Mouse (Mus musculus) kidney, postnatal 36 days (tissue): Measurements from ENCODE around the gene Rab14.

ENCODE experiments used
- DNase-seq, 2 experiments: peaks; one replicate each; pipeline ENCODE4 v3.0.0; 2021 to 2022; ENCODE audit warnings: mixed read lengths in 2 of 2

The Rab14 gene

DNA sequence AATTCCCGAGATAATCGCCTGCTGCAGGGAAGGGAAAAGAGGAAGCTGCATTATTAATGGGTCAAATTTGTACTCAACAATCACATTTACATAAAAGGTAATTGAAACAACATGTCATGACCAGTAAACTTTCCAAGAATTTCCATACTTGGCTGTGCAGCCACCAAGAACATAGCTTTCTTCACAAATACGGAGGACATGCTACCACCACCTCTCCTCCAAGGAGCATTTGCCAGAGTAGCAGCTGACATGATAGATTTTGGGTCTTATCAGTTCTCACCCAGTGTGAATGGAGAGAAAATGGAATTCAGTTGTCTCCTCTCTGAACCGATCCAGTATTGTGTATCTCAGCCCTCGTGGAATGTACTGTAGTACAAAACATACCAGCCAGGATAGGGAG lies 1.4 kb downstream of the Rab14 start:
- DNase-seq: no peak

DNA sequence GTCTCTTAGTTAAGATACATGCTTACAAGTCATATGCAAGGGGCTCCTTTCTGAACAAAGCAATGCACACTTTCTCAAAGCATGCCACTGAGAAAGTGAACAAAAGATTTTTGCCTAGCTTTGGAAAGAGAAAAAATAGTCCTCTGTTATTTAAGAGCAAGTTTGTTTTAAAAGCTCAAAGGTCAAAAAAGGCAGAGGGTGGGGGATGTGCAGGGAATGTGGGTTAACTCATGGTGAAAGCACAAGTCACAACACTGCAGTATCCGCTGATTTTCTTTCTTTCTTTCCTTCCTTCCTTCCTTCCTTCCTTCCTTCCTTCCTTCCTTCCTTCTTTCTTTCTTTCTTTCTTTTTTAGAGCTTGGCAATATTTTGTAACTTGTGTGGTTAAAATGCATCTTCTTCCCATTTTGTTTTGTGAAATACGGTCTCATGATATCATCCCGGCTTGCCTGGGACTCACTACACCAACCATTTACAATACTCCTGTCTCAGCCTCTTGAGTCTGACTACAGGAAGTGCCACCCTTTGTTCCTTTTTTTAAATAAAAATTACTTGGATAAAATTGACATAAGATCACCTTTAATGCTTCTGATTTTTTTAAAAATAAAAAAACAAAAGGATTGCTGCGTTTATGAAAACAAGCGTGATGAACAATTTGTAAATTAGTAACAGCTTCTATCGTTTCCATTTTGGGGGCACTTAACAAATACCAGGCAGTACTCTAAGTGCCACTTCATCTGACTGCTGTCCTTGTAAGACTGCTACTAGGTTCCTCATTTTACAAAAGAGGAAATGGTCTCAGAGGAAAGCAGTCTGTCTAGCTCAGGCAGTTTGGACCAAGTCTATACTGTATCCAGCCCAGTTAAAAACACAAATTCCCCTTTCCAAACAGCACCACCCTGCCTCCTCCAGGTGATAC lies 5.0 kb downstream of the Rab14 start:
- peak; percentile 71 to 83 for DNase-seq

DNA sequence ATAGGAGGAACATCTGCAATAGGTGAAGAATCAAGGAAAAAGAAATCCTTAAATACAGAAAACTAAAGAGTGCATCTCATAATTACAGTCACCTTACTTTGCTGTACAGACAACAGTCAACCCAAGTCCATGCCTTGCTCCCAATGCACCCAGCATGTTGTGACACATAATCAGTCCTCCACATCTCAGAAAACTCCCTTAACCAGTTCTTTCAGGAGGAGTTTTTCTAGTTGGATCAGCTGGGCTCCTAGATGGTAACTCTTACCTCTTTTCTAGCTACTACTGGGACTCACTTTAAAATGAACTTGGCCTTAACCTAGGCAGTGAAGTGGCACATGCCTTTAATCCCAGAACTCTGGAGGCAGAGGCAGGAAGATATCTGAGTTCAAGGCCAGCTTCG lies 6.9 kb downstream of the Rab14 start:
- DNase-seq: no peak

DNA sequence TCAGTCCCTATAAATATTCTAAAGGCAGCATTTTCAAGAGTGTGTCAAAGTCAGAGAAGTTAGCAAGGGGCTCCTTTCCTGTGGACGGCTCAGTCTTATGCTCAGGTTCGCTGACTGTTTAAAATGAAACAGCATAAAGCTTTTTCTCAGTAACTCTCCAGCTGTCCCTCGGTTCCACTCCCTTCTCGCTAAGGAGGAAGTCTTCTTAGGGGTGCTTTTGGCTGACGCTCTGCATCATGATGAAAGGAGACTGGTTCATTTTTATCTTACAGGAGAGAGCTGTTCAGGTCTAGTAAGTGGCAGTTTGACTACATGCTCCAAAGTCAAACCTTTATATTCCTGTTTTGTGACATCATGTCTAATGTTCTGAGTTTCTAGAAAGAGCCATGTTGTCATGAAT lies 12.0 kb downstream of the Rab14 start:
- DNase-seq: no peak

DNA sequence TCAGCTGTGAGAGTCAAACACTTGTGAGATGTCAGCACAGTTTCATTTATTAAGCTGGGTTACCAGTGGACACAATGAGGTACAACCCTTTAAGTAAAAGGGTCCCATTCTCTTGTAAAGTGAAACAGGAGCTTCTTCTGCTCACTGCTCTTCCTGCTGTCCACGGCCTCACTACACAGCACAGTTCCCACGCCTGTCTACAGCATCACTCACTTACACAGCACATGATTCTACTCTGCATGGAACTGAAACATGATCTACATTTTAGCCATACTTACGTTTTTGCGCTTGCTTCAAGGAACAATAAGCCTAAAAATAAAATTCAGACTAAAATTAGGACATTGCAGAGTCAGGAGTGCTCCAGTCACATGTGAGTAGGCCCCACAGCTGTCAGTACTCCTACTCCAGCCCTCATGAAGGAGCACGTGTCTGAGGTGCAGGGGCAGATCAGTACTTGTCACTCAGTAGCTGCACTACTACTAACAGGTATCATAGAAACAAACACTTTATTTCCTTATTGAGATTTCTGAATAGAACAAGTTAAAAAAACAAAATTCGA lies 17.7 kb downstream of the Rab14 start:
- no peak for DNase-seq

DNA sequence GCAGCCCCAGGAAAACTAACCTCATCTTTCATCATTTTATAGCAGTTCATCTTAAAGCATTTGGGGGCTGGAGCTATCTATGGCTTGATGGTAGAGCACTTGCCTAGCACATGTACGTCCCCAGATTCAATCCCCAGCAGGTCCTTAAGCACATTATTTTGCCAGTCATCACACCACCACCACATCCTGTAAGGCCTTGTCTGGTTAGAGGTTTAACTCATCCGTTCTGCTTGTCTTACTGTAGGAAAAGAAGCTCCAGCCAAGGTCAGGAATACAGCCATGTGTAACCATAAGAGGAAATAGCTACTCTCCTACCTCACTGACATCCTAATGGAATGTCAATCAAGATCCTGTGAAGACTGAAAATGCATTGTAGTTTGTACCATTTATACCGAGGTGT lies 22.8 kb downstream of the Rab14 start:
- DNase-seq: no peak

DNA sequence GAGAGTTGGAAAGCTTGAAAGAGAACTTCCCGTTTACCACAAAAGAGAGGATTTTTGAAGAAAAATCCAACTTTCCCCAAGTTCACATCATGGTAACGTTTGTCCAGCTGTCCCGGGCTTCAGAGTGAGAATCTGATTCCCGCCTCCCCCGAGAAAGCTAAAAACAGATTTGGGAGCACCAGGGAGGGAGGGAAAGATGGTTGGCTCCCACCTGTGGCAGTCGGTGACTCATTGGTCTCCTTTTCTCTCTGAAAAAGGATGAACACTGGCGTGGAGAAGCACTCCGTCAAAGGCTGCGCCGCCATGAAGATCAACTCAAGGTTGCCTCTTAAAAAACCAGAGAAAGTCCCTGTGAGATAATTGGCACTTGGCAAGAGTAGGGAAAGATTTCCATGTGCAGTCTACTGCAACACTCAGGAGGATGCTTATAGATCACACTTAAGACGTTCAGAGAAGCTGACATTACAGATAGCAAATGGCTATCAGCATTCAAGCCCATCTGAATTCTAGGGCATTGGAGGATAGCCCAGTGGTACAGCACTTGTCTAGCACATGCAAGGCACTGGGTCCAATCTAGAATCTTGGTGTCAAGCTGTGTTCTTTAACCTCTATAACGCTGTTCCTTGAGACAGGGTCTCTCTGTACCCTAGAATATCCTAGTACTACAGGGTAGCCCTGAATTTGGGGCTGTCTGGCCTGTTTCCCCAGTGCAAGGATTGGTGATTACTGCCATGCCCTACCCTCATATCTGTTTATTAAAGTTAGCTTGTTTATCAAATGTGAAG lies 25.4 kb downstream of the Rab14 start:
- DNase-seq: no peak

DNA sequence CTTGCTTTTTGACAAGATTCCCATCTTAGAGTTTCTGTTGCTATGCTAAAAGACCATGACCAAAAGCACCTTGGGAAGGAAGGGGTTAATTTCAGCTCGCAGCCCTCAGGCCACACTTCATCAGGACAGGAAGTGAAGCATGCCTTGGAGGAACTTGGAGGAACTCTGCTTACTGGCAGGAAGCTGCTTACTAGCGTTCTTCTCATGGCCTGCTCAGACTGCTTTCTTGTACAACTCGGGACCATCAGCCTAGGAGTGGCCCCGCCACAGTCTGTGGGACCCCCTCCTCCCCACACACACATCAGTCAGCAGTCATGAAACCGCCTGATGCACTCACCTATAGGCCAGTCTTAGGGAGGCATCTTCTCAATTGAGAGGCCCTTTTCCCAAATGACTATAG lies 26.8 kb downstream of the Rab14 start:
- no peak for DNase-seq

DNA sequence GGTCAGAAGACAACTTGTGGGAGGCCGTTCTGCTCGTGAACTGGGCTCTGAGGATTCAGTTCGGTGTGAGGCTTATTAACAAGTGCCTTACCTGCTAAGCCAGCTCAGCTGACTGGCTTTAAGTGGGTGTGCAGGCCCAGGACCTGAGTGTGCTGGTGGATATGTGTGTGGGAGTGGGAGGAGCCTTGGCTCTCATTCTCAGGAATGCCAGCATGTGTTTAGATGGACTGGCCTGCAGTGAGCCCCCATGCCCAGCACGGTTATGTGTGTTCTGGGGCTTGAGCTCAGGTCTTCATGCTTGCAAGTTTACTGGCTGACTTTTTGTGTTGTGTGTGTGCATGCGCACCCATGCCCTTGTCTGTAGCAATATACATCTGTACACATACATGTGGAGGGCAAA lies 27.3 kb downstream of the Rab14 start:
- DNase-seq: no peak

DNA sequence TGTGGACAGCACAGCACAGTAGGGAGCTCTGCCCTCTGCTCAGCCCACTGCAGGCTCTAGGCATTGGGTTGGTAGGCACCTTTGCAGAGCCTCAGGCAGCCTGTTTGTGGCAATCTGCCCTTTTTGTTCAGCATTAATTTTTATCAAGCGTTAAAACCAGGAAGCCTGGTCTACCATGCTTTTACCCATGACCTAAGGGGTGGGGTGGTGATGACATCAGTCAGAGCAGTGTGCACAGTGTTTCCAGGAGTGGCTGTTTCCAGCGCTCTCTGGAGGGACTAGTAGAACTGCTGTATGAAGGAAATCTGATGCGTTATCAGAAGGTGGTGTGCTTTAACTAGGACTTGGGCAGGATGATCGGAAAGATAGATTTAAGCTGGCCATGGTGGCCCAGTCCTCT lies 28.7 kb downstream of the Rab14 start:
- no peak for DNase-seq

DNA sequence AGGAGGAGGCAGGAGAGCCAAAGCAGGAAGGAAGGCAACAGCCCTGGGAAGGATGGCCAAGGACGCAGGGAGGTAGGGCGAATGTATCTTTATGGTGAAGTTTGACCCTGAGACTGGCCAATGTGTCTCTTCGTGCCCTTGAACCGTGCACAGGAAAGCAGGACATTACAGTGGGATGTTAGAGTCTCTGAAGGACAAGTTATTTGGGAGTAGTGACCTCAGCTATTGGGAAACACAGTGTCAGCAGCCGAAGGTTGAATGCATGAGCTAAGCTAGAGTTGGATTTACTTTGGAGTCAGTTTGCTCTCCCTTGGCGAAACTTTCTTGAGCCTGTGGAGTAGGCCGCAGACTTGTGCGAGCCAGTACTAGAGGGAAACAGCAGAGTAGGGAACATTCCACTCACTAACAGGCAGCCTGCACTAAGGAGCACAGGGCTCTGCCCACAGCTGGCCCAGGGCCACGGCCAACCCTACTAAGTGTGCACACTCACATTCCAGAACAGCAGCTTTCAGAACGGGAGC lies 29.5 kb downstream of the Rab14 start:
- peak; percentile 86 to 91 for DNase-seq

DNA sequence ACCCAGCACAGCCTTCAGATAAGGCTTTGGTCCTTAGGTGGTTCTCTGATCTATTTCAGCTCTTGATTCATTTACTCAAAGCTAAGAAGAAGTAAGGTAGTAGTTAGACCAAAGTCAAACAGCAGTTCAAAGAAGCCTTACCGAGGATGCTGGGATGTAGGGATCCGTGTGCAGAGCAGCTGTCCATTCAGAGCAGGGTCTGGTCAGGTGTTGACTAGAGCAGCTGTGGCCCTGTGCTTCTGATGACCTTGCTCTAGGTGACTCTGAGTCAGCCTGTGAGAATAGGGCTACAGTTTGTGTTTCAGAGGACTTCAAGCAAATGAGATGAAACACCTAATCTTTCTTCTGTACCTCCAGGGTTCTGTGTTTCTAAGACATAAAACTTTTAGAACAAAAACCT lies 31.5 kb downstream of the Rab14 start:
- no peak for DNase-seq

DNA sequence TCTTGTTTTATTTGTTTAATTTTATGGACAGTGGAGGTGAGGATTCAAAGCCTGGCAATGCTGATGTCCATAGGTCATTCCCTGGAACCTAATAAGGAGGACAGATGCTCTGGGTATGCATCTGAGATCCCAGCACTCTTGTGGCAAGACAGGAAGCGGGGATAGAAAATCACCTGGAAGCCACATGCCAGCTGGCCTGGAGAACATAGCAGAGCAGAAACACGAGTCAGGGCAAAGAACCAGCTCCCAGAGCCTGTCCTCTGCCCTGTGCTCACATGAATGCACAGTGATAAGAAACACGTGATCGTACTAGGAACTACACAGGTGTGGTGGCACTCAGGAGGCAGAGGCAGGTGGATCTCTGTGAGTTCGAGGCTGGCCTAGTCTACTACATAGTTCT lies 34.1 kb downstream of the Rab14 start:
- no peak for DNase-seq

DNA sequence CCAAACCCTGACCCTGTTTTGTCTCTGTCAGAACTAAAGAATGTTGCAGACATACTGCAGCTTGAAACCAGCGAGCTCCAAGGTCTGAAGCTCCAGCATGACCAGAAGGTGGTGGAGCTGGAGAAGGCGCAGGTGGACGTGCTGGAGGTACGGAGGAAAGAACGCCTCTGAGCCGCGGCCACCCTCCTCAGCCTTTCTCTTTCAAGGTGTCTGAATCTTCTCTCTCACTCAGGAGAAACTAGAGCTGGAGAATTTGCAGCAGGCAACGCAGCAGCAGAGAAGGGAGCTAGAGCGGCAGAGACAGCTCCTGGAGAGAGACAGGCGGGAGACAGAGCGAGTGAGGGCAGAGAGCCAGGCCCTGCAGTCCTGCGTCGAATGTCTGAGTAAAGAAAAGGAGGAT lies 35.5 kb downstream of the Rab14 start:
- no peak for DNase-seq

DNA sequence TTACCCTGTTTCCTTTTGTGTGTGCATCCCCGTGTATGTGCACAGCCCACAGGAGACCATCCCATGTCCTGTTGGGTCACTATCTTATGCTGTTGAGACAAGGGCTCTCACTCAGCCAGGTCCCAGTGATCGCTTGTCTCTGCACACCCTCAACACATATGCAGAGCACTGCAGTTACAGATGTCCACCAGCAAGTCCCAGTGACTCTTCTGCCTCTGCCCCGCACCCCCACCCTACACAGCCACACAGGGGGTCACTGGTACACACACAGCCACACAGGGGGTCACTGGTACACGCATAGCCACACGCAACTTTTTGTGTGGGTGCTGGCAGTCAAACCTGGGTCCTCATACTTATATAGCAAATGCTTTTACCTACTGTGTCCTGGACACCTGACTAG lies 37.5 kb downstream of the Rab14 start:
- no peak for DNase-seq

DNA sequence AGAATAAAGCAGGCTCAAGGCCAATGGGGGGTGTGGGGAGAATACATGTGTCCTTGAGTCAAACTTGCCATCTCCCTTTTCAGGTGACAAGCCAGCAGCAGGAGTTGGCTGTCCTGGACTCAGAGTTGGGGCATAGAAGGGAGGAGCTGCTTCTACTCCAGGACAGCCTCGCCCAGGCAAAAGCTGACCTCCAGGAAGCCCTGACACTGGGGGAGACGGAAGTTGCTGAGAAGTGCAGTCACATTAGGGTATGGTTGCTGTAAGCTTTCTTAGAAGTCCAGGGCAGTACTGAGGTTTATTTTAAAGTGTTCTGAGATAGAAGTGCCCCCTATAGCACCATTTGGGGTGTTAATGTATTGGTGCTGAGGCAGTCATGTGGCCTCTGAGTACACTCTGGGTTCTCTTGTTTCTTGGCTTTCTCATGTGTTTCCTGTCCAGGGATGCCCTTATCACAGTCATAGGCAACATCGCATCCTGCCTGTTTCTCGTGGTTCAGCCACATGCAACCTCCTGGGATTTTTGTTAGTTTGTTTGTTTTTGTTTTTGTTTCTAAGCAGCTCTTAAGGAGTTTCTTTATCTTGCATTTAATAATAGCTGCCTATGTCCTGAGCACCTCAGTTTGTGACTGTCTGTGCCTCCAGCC lies 39.0 kb downstream of the Rab14 start:
- no peak for DNase-seq

DNA sequence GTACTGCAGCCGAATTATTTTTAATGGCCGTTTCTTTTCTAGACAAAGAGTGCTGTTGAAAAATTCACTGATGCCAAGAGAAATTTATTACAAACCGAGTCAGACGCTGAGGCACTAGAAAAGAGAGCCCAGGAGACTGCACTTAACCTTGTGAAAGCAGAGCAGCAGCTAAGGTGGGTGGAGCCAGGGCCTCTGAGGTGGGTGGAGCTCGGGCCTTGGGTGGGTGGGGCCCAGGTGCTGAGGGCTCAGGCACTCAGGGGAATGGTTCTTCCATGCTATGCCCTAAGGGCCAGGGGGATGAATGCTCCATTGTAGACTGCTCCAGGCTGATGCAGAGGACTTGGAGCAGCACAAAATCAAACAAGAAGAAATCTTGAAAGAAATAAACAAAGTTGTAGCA lies 40.7 kb downstream of the Rab14 start:
- DNase-seq: peak in 1 of 2 experiments; percentile 60

DNA sequence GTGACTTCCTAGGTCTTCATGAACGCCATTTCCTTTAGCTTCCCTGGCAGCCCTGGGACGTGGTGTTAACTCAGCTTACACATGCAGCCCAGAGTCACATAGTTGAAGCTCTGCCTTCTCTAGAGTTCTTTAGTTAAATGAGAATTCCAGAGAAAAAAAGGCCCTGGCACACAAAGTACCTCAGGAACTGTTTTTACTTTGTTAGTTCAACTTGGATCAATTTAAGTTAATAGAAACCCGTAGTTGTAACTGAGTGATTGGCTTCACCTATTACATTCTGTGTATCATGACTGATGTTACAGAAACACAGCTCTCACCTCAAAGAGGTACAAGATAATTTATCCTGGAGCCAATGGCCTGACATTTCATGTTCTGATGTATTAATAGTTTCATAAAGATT lies 42.6 kb downstream of the Rab14 start:
- no peak for DNase-seq

DNA sequence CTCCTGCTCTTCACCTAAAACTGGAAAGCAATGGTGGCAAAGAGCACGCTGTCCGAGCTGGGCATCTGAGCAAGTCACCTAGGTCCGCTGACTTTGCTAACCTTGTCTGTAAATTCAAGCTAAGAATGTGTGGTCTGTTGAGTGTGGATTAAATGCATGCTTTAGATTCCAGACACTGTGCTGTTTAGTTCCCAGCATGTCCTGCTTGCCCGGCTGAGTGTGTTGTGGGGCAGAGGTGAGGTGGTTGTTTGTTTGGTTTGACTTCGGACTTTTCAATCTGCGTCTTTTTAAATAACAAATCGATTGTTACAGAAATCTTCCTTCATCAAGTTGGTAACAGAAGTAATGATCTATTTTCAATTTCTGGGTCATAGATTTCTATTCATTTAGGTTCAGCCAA lies 43.1 kb downstream of the Rab14 start:
- no peak for DNase-seq

DNA sequence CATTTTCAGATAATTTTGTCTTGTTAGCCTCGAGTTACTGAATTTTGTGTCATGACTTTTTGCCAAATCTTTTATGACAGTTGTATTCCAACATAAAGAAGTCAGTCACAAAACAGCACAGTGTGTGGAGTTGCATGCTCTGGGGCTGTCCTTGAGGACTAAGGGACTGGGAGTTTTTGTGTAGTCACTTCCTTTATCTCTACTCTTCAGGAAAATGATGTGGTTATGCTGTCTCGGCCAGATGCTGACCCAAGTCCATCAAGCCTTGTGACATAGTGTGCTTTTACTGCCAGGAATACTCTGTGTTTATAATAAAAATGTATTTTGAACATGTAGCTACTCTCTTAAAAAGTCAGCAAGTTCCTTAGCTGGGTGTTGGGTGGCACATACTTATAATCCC lies 43.9 kb downstream of the Rab14 start:
- no peak for DNase-seq

DNA sequence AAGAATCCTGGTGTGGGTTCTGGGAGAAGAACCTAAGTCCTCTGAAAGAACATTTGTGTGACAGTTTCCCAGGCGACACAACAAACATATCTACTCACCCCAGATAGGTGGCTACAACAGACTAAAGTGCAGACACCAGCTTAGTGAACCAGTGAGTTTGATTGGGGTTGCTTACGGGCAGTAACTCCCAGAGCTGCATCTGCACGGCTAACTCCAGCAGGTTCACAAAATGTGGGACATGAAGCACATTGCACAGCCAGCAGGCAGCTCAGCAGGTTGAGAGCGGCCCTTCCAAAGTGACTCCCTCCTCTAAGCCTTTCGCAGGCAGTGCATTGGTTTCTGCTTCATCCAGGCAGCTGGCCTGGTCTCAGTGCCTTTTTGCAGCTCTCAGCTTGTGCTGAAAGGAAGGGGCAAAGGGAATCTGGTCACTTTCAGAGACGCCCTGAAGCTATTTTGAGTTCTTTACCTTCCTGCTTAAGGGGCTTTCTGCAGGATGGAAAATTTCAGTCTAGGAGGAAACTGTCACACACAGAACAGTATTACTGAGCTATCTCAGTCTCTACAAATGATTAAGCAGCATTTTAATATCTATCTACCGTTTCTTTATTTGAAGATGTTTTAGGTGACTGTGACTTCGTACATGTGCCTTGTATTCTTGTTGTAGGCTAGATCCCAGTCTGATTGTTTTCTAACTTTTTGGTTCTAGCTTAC lies 46.9 kb downstream of the Rab14 start:
- no peak for DNase-seq

DNA sequence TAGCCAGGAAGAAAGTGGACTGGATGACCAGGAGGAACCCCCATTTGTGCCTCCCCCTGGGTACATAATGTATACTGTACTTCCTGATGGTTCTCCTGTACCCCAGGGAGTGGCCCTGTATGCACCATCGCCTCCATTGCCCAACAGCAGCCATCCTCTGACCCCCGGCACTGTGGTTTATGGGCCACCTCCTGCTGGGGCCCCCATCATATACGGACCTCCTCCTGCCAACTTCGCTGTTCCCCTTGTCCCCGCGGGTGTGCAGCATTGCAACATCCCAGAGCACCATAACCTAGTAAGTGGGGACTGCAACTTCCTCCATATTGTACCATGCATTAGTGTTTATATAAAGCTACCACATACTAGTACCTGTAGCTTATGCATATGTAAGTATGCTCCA lies 47.7 kb downstream of the Rab14 start:
- no peak for DNase-seq
